Mouse (Mus musculus) CH12.LX (cell line): ENCODE data around the gene Lamb2. TPM values are rescaled to one million over a fixed set of nuclear protein-coding genes. Genes with fewer than 3 reads are reported as not detected.

Experiments
- DNase-seq: peaks from one replicate; pipeline ENCODE4 v3.0.0-alpha.2; 2013; ENCODE audit errors: extremely low read depth
- H3K27ac ChIP-seq: 2 replicates; pipeline ENCODE4 v1.5.1; 2012; ENCODE audit warnings: low read depth, mild to moderate bottlenecking, control low read depth, moderate library complexity; ENCODE audit not compliant: insufficient read depth
- H3K27me3 ChIP-seq: replicated peaks from 2 replicates; pipeline ENCODE3; 2012; ENCODE audit warnings: inconsistent platforms
- H3K36me3 ChIP-seq, 2 experiments: replicated peaks in 1 of 2; 2 replicates each; pipeline versions ENCODE3 to v1.6.1; 2012; ENCODE audit warnings: inconsistent platforms in 1 of 2, low read length in 1 of 2, mild to moderate bottlenecking in 1 of 2, mixed read lengths in 1 of 2, moderate library complexity in 1 of 2; ENCODE audit not compliant: control insufficient read depth in 1 of 2, insufficient read depth in 1 of 2
- H3K4me1 ChIP-seq, 2 experiments: 2 replicates each; pipeline ENCODE4 v1.6.1; 2012; ENCODE audit warnings: inconsistent platforms in 1 of 2, moderate library complexity in 1 of 2; ENCODE audit not compliant: insufficient read depth in 2 of 2, control insufficient read depth in 1 of 2
- H3K4me2 ChIP-seq: 2 replicates; pipeline ENCODE4 v1.6.1; 2012; ENCODE audit warnings: low read depth, mild to moderate bottlenecking, control low read depth; ENCODE audit not compliant: poor library complexity, insufficient read depth, severe bottlenecking
- H3K4me3 ChIP-seq, 3 experiments: fragments of 150-350 bp in 1 of 3; sonication (generic) in 1 of 3; replicated peaks in 1 of 3; 2 replicates each; pipeline versions ENCODE3 to v1.5.1; 2011 to 2012; ENCODE audit warnings: low read depth in 2 of 3, low read length in 2 of 3, mild to moderate bottlenecking in 2 of 3, moderate library complexity in 2 of 3, control low read depth in 1 of 3, improper control_type of control experiment in 1 of 3, inconsistent platforms in 1 of 3, mixed read lengths in 1 of 3; ENCODE audit not compliant: poor library complexity in 1 of 3
- H3K79me2 ChIP-seq: replicated peaks from 2 replicates; pipeline ENCODE4 v1.6.1; 2012; ENCODE audit warnings: mild to moderate bottlenecking, moderate library complexity; ENCODE audit not compliant: control insufficient read depth, poor library complexity, insufficient read depth, severe bottlenecking; ENCODE audit errors: extremely low read depth
- H3K9ac ChIP-seq: 2 replicates; pipeline ENCODE4 v1.6.1; 2012; ENCODE audit warnings: low read depth, mild to moderate bottlenecking, control low read depth, moderate library complexity; ENCODE audit not compliant: insufficient read depth
- H3K9me3 ChIP-seq: replicated peaks from 2 replicates; pipeline ENCODE3; 2012; ENCODE audit warnings: low read length, inconsistent platforms, mixed read lengths
- BHLHE40 ChIP-seq: IDR thresholded peaks from 2 replicates; pipeline ENCODE4 v1.6.1; 2011; ENCODE audit warnings: mild to moderate bottlenecking, low read depth, low read length, improper control_type of control experiment
- CHD1 ChIP-seq: IDR thresholded peaks from 2 replicates; pipeline ENCODE4 v1.6.1; 2012; ENCODE audit warnings: low read depth, low read length, improper control_type of control experiment, inconsistent platforms
- CHD2 ChIP-seq: IDR thresholded peaks from 2 replicates; pipeline ENCODE4 v1.6.1; 2011; ENCODE audit warnings: low read length, improper control_type of control experiment
- CTCF ChIP-seq, 2 experiments: IDR thresholded peaks in 1 of 2; conservative IDR thresholded peaks in 1 of 2; 2 replicates each; pipeline ENCODE4 v1.5.1; 2011 to 2012; ENCODE audit warnings: low read depth in 2 of 2, low read length in 2 of 2, improper control_type of control experiment in 1 of 2, inconsistent platforms in 1 of 2, mild to moderate bottlenecking in 1 of 2, moderate library complexity in 1 of 2
- E2F4 ChIP-seq: IDR thresholded peaks from 2 replicates; pipeline ENCODE4 v1.6.1; 2011; ENCODE audit warnings: low read depth, low read length, improper control_type of control experiment; ENCODE audit not compliant: insufficient replicate concordance
- ELF1 ChIP-seq: IDR thresholded peaks from 2 replicates; pipeline ENCODE4 v1.6.1; 2014; ENCODE audit warnings: low read depth, mild to moderate bottlenecking, inconsistent platforms, low read length, improper control_type of control experiment
- EP300 ChIP-seq: IDR thresholded peaks from 2 replicates; pipeline ENCODE4 v1.6.1; 2011; ENCODE audit warnings: low read length, improper control_type of control experiment
- ETS1 ChIP-seq: conservative IDR thresholded peaks from 2 replicates; pipeline ENCODE4 v1.6.1; 2012; ENCODE audit warnings: low read depth, mild to moderate bottlenecking, inconsistent platforms, low read length, improper control_type of control experiment, moderate library complexity
- GABPA ChIP-seq: IDR thresholded peaks from 2 replicates; pipeline ENCODE4 v1.6.1; 2012; ENCODE audit warnings: low read depth, low read length, improper control_type of control experiment, inconsistent platforms; ENCODE audit not compliant: insufficient replicate concordance
- HCFC1 ChIP-seq: IDR thresholded peaks from 2 replicates; pipeline ENCODE4 v1.6.1; 2012; ENCODE audit warnings: low read depth, mild to moderate bottlenecking, inconsistent platforms, low read length, improper control_type of control experiment
- IRF4 ChIP-seq: IDR thresholded peaks from 2 replicates; pipeline ENCODE4 v1.6.1; 2014; ENCODE audit warnings: low read depth, mild to moderate bottlenecking, inconsistent platforms, low read length, improper control_type of control experiment
- JUN ChIP-seq: IDR thresholded peaks from 2 replicates; pipeline ENCODE4 v1.6.1; 2011; ENCODE audit warnings: low read depth, mild to moderate bottlenecking, low read length, improper control_type of control experiment, moderate library complexity; ENCODE audit not compliant: insufficient read depth
- JUND ChIP-seq: conservative IDR thresholded peaks from 2 replicates; pipeline ENCODE4 v1.6.1; 2011; ENCODE audit warnings: low read depth, low read length, improper control_type of control experiment
- KAT2A ChIP-seq: IDR thresholded peaks from 2 replicates; pipeline ENCODE4 v1.6.1; 2012; ENCODE audit warnings: low read length, improper control_type of control experiment, inconsistent platforms; ENCODE audit not compliant: insufficient replicate concordance
- MAFK ChIP-seq: IDR thresholded peaks from 2 replicates; pipeline ENCODE4 v1.6.1; 2011; ENCODE audit warnings: low read length, improper control_type of control experiment; ENCODE audit not compliant: insufficient replicate concordance
- MAX ChIP-seq: IDR thresholded peaks from 2 replicates; pipeline ENCODE4 v1.6.1; 2011; ENCODE audit warnings: low read length, improper control_type of control experiment
- MAZ ChIP-seq: IDR thresholded peaks from 2 replicates; pipeline ENCODE4 v1.6.1; 2012; ENCODE audit warnings: low read depth, mild to moderate bottlenecking, inconsistent platforms, low read length, improper control_type of control experiment, moderate library complexity
- MEF2A ChIP-seq: IDR thresholded peaks from 2 replicates; pipeline ENCODE4 v1.6.1; 2014; ENCODE audit warnings: low read depth, mild to moderate bottlenecking, inconsistent platforms, low read length, improper control_type of control experiment, borderline replicate concordance
- MXI1 ChIP-seq: IDR thresholded peaks from 2 replicates; pipeline ENCODE4 v1.6.1; 2011; ENCODE audit warnings: mild to moderate bottlenecking, low read depth, low read length, improper control_type of control experiment
- MYC ChIP-seq: IDR thresholded peaks from 2 replicates; pipeline ENCODE4 v1.6.1; 2011; ENCODE audit warnings: low read depth, mild to moderate bottlenecking, improper control_type of control experiment, low read length
- NELFE ChIP-seq: IDR thresholded peaks from 2 replicates; pipeline ENCODE4 v1.6.1; 2011; ENCODE audit warnings: low read depth, low read length, improper control_type of control experiment
- NRF1 ChIP-seq: IDR thresholded peaks from 2 replicates; pipeline ENCODE4 v1.6.1; 2014; ENCODE audit warnings: low read depth, mild to moderate bottlenecking, inconsistent platforms, low read length, improper control_type of control experiment, moderate library complexity
- PAX5 ChIP-seq: IDR thresholded peaks from 2 replicates; pipeline ENCODE4 v1.6.1; 2012; ENCODE audit warnings: low read length, inconsistent platforms, mixed read lengths
- POLR2A ChIP-seq: IDR thresholded peaks from 2 replicates; pipeline ENCODE4 v1.6.1; 2011; ENCODE audit warnings: low read depth, mild to moderate bottlenecking, improper control_type of control experiment, low read length
- POLR2AphosphoS2 ChIP-seq: IDR thresholded peaks from 2 replicates; pipeline ENCODE4 v1.6.1; 2011; ENCODE audit warnings: low read depth, low read length, improper control_type of control experiment
- RAD21 ChIP-seq: IDR thresholded peaks from 2 replicates; pipeline ENCODE4 v1.6.1; 2011; ENCODE audit warnings: low read depth, mild to moderate bottlenecking, low read length, improper control_type of control experiment, moderate library complexity
- RCOR1 ChIP-seq: conservative IDR thresholded peaks from 2 replicates; pipeline ENCODE4 v1.6.1; 2012; ENCODE audit warnings: low read depth, mild to moderate bottlenecking, inconsistent platforms, low read length, improper control_type of control experiment
- SIN3A ChIP-seq: IDR thresholded peaks from 2 replicates; pipeline ENCODE4 v1.6.1; 2012; ENCODE audit warnings: low read length, improper control_type of control experiment, inconsistent platforms
- SMC3 ChIP-seq: IDR thresholded peaks from 2 replicates; pipeline ENCODE4 v1.6.1; 2011; ENCODE audit warnings: low read depth, low read length, improper control_type of control experiment
- TBP ChIP-seq: conservative IDR thresholded peaks from 2 replicates; pipeline ENCODE4 v1.6.1; 2011; ENCODE audit warnings: low read depth, low read length, improper control_type of control experiment
- TCF12 ChIP-seq: IDR thresholded peaks from 2 replicates; pipeline ENCODE4 v1.6.1; 2014; ENCODE audit warnings: low read depth, mild to moderate bottlenecking, inconsistent platforms, low read length, improper control_type of control experiment
- UBTF ChIP-seq: IDR thresholded peaks from 2 replicates; pipeline ENCODE4 v1.6.1; 2012; ENCODE audit warnings: low read depth, mild to moderate bottlenecking, inconsistent platforms, low read length, improper control_type of control experiment, moderate library complexity
- USF1 ChIP-seq: IDR thresholded peaks from 2 replicates; pipeline ENCODE4 v1.6.1; 2014; ENCODE audit warnings: low read depth, mild to moderate bottlenecking, inconsistent platforms, low read length, improper control_type of control experiment
- USF2 ChIP-seq: conservative IDR thresholded peaks from 2 replicates; pipeline ENCODE4 v1.6.1; 2011; ENCODE audit warnings: low read depth, low read length, improper control_type of control experiment
- ZC3H11A ChIP-seq: IDR thresholded peaks from 2 replicates; pipeline ENCODE4 v1.6.1; 2012; ENCODE audit warnings: low read depth, mild to moderate bottlenecking, inconsistent platforms, low read length, improper control_type of control experiment
- ZKSCAN1 ChIP-seq: IDR thresholded peaks from 2 replicates; pipeline ENCODE4 v1.6.1; 2012; ENCODE audit warnings: low read depth, inconsistent platforms, low read length, improper control_type of control experiment, borderline replicate concordance
- ZMIZ1 ChIP-seq: IDR thresholded peaks from 2 replicates; pipeline ENCODE4 v1.6.1; 2012; ENCODE audit warnings: low read depth, mild to moderate bottlenecking, inconsistent platforms, low read length, improper control_type of control experiment
- ZNF384 ChIP-seq: IDR thresholded peaks from 2 replicates; pipeline ENCODE4 v1.6.1; 2012; ENCODE audit warnings: low read depth, low read length, improper control_type of control experiment, inconsistent platforms
- dilution Hi-C: fragments of 300-500 bp; cut with MboI; formaldehyde crosslinking; loops from 2 replicates; pipeline ENCODE4 v1.14.3; 2020; ENCODE audit warnings: low sequenced_read_pairs; ENCODE audit not compliant: extremely low pct_unique_long_range_greater_than_20kb, extremely low pct_ligation_motif_present
- in situ Hi-C: fragments of 300-500 bp; cut with MboI; formaldehyde crosslinking; loops from 3 replicates; pipeline ENCODE4 v1.14.3; 2019; ENCODE audit warnings: low sequenced_read_pairs, low pct_ligation_motif_present, low pct_unique_long_range_greater_than_20kb, mixed read lengths
- polyA plus RNA-seq: library from polyadenylated mRNA; unstranded; fragments of >175 nt; gene quantifications from 2 replicates; pipeline ENCODE4 v1.2.1, GENCODE M21; 2012; ENCODE audit warnings: low read depth; ENCODE audit not compliant: insufficient read length
- total RNA-seq, 2 experiments: library from RNA; depleted of rRNA; stranded (reverse); fragments of 300-350 nt in 1 of 2; fragments of >200 nt in 1 of 2; gene quantifications; 2 replicates each; pipeline ENCODE4 v1.2.3; 2012 to 2014

Lamb2 gene
- total and polyA plus RNA-seq, 3 experiments, result 0.17 to 0.89 TPM; not detected in 1

DNA sequence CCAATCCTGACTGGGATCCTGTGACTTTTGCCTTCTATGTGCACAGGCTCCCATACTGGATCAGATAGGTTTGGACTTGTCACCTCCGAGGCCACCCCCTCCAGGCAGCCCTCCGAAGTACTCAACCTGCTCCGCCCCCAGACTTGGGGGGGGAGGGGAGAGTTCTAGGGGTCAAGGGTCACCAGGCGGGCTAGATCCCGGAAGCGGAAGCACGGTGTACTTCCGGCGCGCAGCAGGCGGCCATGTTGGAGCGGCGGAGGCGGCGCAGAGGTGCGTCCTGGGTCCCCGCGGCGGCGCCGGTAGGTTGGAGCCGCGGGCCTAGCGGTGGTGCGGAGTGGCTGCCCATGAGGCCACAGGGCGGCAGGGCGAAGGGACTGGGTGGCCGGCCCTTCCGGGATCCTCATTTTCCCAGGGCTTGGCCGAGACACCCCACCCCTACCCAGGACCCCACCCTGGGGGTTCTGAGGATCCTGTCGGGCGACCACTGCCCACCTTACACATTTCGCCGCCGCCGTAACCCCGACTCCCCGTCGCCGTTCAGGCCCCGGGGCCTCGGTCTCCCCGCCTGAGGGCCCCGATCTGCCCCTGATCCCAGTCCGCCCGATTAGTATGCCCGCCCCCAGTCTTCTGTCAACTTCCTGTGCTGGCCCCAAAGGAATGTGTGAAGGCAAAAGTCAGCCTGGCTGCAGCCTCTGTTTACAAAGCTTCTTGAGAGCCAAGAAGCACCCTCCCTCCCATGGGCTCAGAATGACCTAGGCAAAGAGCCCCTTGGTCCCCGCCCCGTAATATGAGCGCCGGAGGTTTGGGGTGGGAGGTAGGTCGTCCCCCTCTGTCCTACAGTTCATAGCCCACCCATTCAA is 19.0 kb upstream of the Lamb2 start, which contains the start of gene Ccdc71:
Gene Ccdc71, plus strand, starts transcription at position 209 of the 860 bp plus-strand sequence.
- dilution Hi-C loops, result no loop called here
- in situ Hi-C loops, result no loop called here
- Histone ChIP-seq H3K79me2 (peaks cover 21% of the 10 kb centered on the region), H3K36me3 (peaks cover 19 to 39% of the 10 kb centered on the region in 2 experiments), H3K27ac (no peak within 1 kb of the TSS), H3K27me3 (no peaks in the 10 kb centered on the region), H3K9me3 (no peaks in the 10 kb centered on the region), H3K9ac (peak within 1 kb of the TSS; percentile 85), H3K4me3 (peak within 1 kb of the TSS; percentile 69 to 84 (median 83)), H3K4me2 (peak within 1 kb of the TSS; percentile 92), H3K4me1 (peaks cover 10 to 24% of the 10 kb centered on the region in 2 experiments)
- TF ChIP-seq SIN3A, result peak; percentile 71; the same call in 1 of the 2 replicates
- TF ChIP-seq HCFC1, result peak; percentile 94
- TF ChIP-seq ZC3H11A, result no peak
- TF ChIP-seq MXI1, result peak; percentile 42; the same call in 1 of the 2 replicates
- TF ChIP-seq IRF4, result peak; percentile 32; the same call in 1 of the 2 replicates
- TF ChIP-seq SMC3, result no peak
- peak; percentile 75 for TF ChIP-seq NELFE
- TF ChIP-seq E2F4, result no peak
- TF ChIP-seq JUN, result no peak
- peak; percentile 51; the same call in 1 of the 2 replicates for TF ChIP-seq MEF2A
- peak; percentile 32; the same call in 1 of the 2 replicates for TF ChIP-seq MAX
- TF ChIP-seq MAZ, result peak; percentile 56; the same call in 1 of the 2 replicates
- TF ChIP-seq USF2, result no peak
- peak; percentile 60; the same call in 1 of the 2 replicates for TF ChIP-seq TCF12
- peak; percentile 80 for TF ChIP-seq POLR2A
- no peak for TF ChIP-seq PAX5
- no peak for TF ChIP-seq EP300
- no peak; the same call in 1 of the 2 replicates for TF ChIP-seq RCOR1
- TF ChIP-seq KAT2A, result peak; percentile 92; the same call in 1 of the 2 replicates
- TF ChIP-seq GABPA, result no peak; the same call in 1 of the 2 replicates
- no peak for TF ChIP-seq CTCF (conservative IDR thresholded peaks at IDR 0.05 in 1 of 2, IDR thresholded peaks at IDR 0.05 in 1 of 2; ENCODE audit: low read depth in 2 of 2, low read length in 2 of 2)
- TF ChIP-seq ETS1, result no peak
- peak; percentile 19; the same call in 1 of the 2 replicates for TF ChIP-seq ZKSCAN1
- TF ChIP-seq POLR2AphosphoS2, result no peak
- no peak for TF ChIP-seq ZNF384
- no peak for TF ChIP-seq MYC
- peak; percentile 49; the same call in 1 of the 2 replicates for TF ChIP-seq ZMIZ1
- no peak for TF ChIP-seq TBP
- peak; percentile 99 for TF ChIP-seq CHD2
- no peak for TF ChIP-seq USF1
- TF ChIP-seq UBTF, result no peak
- TF ChIP-seq RAD21, result no peak
- no peak for TF ChIP-seq MAFK
- TF ChIP-seq BHLHE40, result no peak
- TF ChIP-seq JUND, result no peak
- peak; percentile 93 for TF ChIP-seq ELF1
- TF ChIP-seq CHD1, result no peak
- peak; percentile 68 for TF ChIP-seq NRF1
- peak; percentile 89 for DNase-seq
